Mouse (Mus musculus) brain, embryonic 14.5 days (tissue): ENCODE data around the gene Arxes2. TPM values are rescaled to one million over a fixed set of nuclear protein-coding genes. Genes with fewer than 3 reads are reported as not detected.
"Not testable (repeated sequence)": the region's sequence is repeated elsewhere in the genome, so short reads cannot be mapped to it uniquely, and the experiment has no call there.

Experiments
- DNase-seq: peaks from one replicate; pipeline ENCODE4 v3.0.0-alpha.2; 2011; ENCODE audit warnings: low read depth
- CTCF ChIP-seq: fragments of 200-500 bp; IDR thresholded peaks from 2 replicates; pipeline ENCODE4 v1.5.1; 2012; ENCODE audit warnings: inconsistent platforms, mild to moderate bottlenecking, moderate library complexity, borderline replicate concordance; ENCODE audit not compliant: insufficient read depth, insufficient read length; ENCODE audit errors: extremely low read depth
- POLR2A ChIP-seq: fragments of 200-500 bp; IDR thresholded peaks from 2 replicates; pipeline ENCODE4 v1.6.1; 2012; ENCODE audit warnings: mild to moderate bottlenecking, inconsistent platforms, borderline replicate concordance; ENCODE audit not compliant: poor library complexity, insufficient read depth, insufficient read length, severe bottlenecking; ENCODE audit errors: extremely low read depth
- polyA plus RNA-seq: library from polyadenylated mRNA; depleted of rRNA; stranded (reverse); fragments of >200 nt; gene quantifications from 2 replicates; pipeline ENCODE4 v1.2.3, GENCODE M21; 2012; rRNA removed

Gene Arxes2
- polyA plus RNA-seq: 130 and 147 TPM in 2 replicates

GRCm38 (mm10) chrX:135993664-135994119, at the start of gene Arxes2:
Gene Arxes2 (plus strand): TSS chrX:135993824.
- DNase-seq: not testable (repeated sequence)

- no peak for TF ChIP-seq CTCF
- no peak for TF ChIP-seq POLR2A
- peak; percentile 79 for DNase-seq
Observed at GRCm38 (mm10) chrX:135948699-135949437, 44.8 kb upstream of the Arxes2 start.

- DNase-seq: peak; percentile 89
- no peak for TF ChIP-seq POLR2A
Observed at GRCm38 (mm10) chrX:135956988-135957690, 36.5 kb upstream of the Arxes2 start.

GRCm38 (mm10) chrX:135957691-135958081, 35.9 kb upstream of the Arxes2 start:
- DNase-seq: peak; percentile 57
- TF ChIP-seq POLR2A: no peak
- TF ChIP-seq CTCF: no peak

- DNase-seq: peak; percentile 45
- TF ChIP-seq CTCF (no peak), POLR2A (no peak)
Observed at GRCm38 (mm10) chrX:135958589-135959225, 34.9 kb upstream of the Arxes2 start.

- DNase-seq: no peak
- no peak for TF ChIP-seq POLR2A
- TF ChIP-seq CTCF: no peak
Observed at GRCm38 (mm10) chrX:135959536-135959935, 34.1 kb upstream of the Arxes2 start.

- TF ChIP-seq CTCF (no peak), POLR2A (no peak)
- DNase-seq: peak; percentile 73
Observed at GRCm38 (mm10) chrX:135962342-135962741, 31.3 kb upstream of the Arxes2 start.

GRCm38 (mm10) chrX:135963130-135963529, 30.5 kb upstream of the Arxes2 start:
- TF ChIP-seq POLR2A (no peak), CTCF (no peak)
- DNase-seq: peak; percentile 41

- TF ChIP-seq POLR2A (no peak), CTCF (peak; percentile 21; the same call in 1 of the 2 replicates)
- peak; percentile 75 for DNase-seq
Observed at GRCm38 (mm10) chrX:135963629-135964028, 30.0 kb upstream of the Arxes2 start.

- no peak for TF ChIP-seq CTCF
- no peak for TF ChIP-seq POLR2A
- DNase-seq: peak; percentile 22
Observed at GRCm38 (mm10) chrX:135973597-135974423, 19.8 kb upstream of the Arxes2 start.
